Mouse (Mus musculus) hindbrain, embryonic 10.5 days (tissue): ENCODE measurements around the gene Tcfl5. TPM values are rescaled to one million over a fixed set of nuclear protein-coding genes. Genes with fewer than 3 reads are reported as not detected.

Experiments
- DNase-seq: peaks from one replicate; pipeline ENCODE4 v3.0.0-alpha.2; 2017; ENCODE audit warnings: low spot score
- H3K27ac ChIP-seq: fragments of 300-500 bp; sonication (generic); 2 replicates; pipeline ENCODE4 v1.5.1; 2016; ENCODE audit warnings: mild to moderate bottlenecking, moderate library complexity
- H3K27me3 ChIP-seq: fragments of 300-500 bp; sonication (generic); 2 replicates; pipeline ENCODE4 v1.6.1; 2016; ENCODE audit warnings: mild to moderate bottlenecking; ENCODE audit not compliant: poor library complexity, insufficient read depth, severe bottlenecking
- H3K36me3 ChIP-seq: fragments of 300-500 bp; sonication (generic); 2 replicates; pipeline ENCODE4 v1.6.1; 2016; ENCODE audit warnings: mild to moderate bottlenecking, moderate library complexity
- H3K4me1 ChIP-seq: fragments of 300-500 bp; sonication (generic); replicated peaks from 2 replicates; pipeline ENCODE4 v1.6.1; 2016; ENCODE audit warnings: mild to moderate bottlenecking
- H3K4me3 ChIP-seq: fragments of 300-500 bp; sonication (generic); 2 replicates; pipeline ENCODE4 v1.5.1; 2016; ENCODE audit warnings: mild to moderate bottlenecking, moderate library complexity
- H3K9me3 ChIP-seq: fragments of 300-500 bp; sonication (generic); 2 replicates; pipeline ENCODE4 v1.6.1; 2016; ENCODE audit warnings: mild to moderate bottlenecking, moderate library complexity
- WGBS: fragments of 180-500 bp; shearing (Covaris S2); methylation state at CpG from one replicate; pipeline ENCODE4 v1.1.7; 2016; 5-methylcytosine and 5-hydroxymethylcytosine counted together
- polyA plus RNA-seq: library from polyadenylated mRNA; unstranded; fragments of >200 nt; fragmentation: Nextera tagmentation; extraction: Ambion mirVana; gene quantifications from 2 replicates; pipeline ENCODE4 v1.2.1, GENCODE M21; 2016

The Tcfl5 gene
- 0.14 and 0.30 TPM in 2 replicates for polyA plus RNA-seq

- H3K9me3 ChIP-seq = peaks cover 18% of the 10 kb centered on the region
- H3K27me3 ChIP-seq = peaks cover 55% of the 10 kb centered on the region
- H3K27ac ChIP-seq = no peak within 1 kb of the TSS
- WGBS = 3% methylated on average over 55 of the region's 56 CpGs
- peak within 1 kb of the TSS; percentile 48 for H3K4me3 ChIP-seq
- H3K36me3 ChIP-seq = no peaks in the 10 kb centered on the region
- peaks cover 8% of the 10 kb centered on the region for H3K4me1 ChIP-seq
- no peak for DNase-seq
Measured at GRCm38 (mm10) chr2:180642555-180643260, at the start of gene Tcfl5. Gene Tcfl5, minus strand, starts transcription at chr2:180642708.

GRCm38 (mm10) chr2:180689841-180690240, 47.3 kb upstream of the Tcfl5 start:
- Histone ChIP-seq H3K27ac (no peak overlapping the region), H3K4me3 (no peak overlapping the region), H3K9me3 (no peaks in the 10 kb centered on the region), H3K36me3 (peaks cover 65% of the 10 kb centered on the region), H3K27me3 (no peaks in the 10 kb centered on the region), H3K4me1 (peaks cover 17% of the 10 kb centered on the region)
- WGBS = 84% methylated on average over 5 of the region's 5 CpGs
- DNase-seq = no peak

GRCm38 (mm10) chr2:180684031-180684430, 41.5 kb upstream of the Tcfl5 start:
- no peaks in the 10 kb centered on the region for H3K4me1 ChIP-seq
- no peak overlapping the region for H3K4me3 ChIP-seq
- H3K27ac ChIP-seq = no peak overlapping the region
- H3K9me3 ChIP-seq = no peaks in the 10 kb centered on the region
- no peak for DNase-seq
- 91% methylated on average over 4 of the region's 4 CpGs for WGBS
- no peaks in the 10 kb centered on the region for H3K27me3 ChIP-seq
- H3K36me3 ChIP-seq = peaks cover 96% of the 10 kb centered on the region

- Histone ChIP-seq H3K27me3 (no peaks in the 10 kb centered on the region), H3K9me3 (no peaks in the 10 kb centered on the region), H3K27ac (no peak overlapping the region), H3K4me1 (no peaks in the 10 kb centered on the region), H3K36me3 (peaks cover 91% of the 10 kb centered on the region), H3K4me3 (no peak overlapping the region)
- DNase-seq = no peak
- WGBS = 90% methylated on average over 2 of the region's 2 CpGs
Measured at GRCm38 (mm10) chr2:180683524-180683923, 41.0 kb upstream of the Tcfl5 start.

GRCm38 (mm10) chr2:180681225-180681624, 38.7 kb upstream of the Tcfl5 start:
- WGBS = 76% methylated on average over 2 of the region's 2 CpGs
- Histone ChIP-seq H3K4me1 (no peaks in the 10 kb centered on the region), H3K36me3 (peaks cover 76% of the 10 kb centered on the region), H3K27ac (no peak overlapping the region), H3K4me3 (no peak overlapping the region), H3K27me3 (no peaks in the 10 kb centered on the region), H3K9me3 (no peaks in the 10 kb centered on the region)
- DNase-seq = no peak

- Histone ChIP-seq H3K36me3 (peaks cover 72% of the 10 kb centered on the region), H3K27me3 (no peaks in the 10 kb centered on the region), H3K27ac (no peak overlapping the region), H3K4me1 (no peaks in the 10 kb centered on the region), H3K9me3 (no peaks in the 10 kb centered on the region), H3K4me3 (no peak overlapping the region)
- WGBS = 25% methylated on average over 4 of the region's 4 CpGs
- peak; percentile 56 for DNase-seq
Measured at GRCm38 (mm10) chr2:180678609-180679140, 36.2 kb upstream of the Tcfl5 start.

- no peak overlapping the region for H3K4me3 ChIP-seq
- WGBS = 97% methylated on average over 2 of the region's 2 CpGs
- no peak overlapping the region for H3K27ac ChIP-seq
- no peaks in the 10 kb centered on the region for H3K27me3 ChIP-seq
- H3K4me1 ChIP-seq = no peaks in the 10 kb centered on the region
- DNase-seq = no peak
- H3K9me3 ChIP-seq = no peaks in the 10 kb centered on the region
- H3K36me3 ChIP-seq = peaks cover 72% of the 10 kb centered on the region
Measured at GRCm38 (mm10) chr2:180676706-180677105, 34.2 kb upstream of the Tcfl5 start.

- Histone ChIP-seq H3K27me3 (no peaks in the 10 kb centered on the region), H3K4me3 (no peak overlapping the region), H3K4me1 (peaks cover 19% of the 10 kb centered on the region), H3K27ac (no peak overlapping the region), H3K9me3 (no peaks in the 10 kb centered on the region), H3K36me3 (peaks cover 62% of the 10 kb centered on the region)
- no peak for DNase-seq
- 84% methylated on average over 4 of the region's 4 CpGs for WGBS
Measured at GRCm38 (mm10) chr2:180662008-180662407, 19.5 kb upstream of the Tcfl5 start.

- H3K4me3 ChIP-seq = no peak overlapping the region
- peaks cover 20% of the 10 kb centered on the region for H3K4me1 ChIP-seq
- 94% methylated on average over 5 of the region's 5 CpGs for WGBS
- no peak for DNase-seq
- H3K9me3 ChIP-seq = no peaks in the 10 kb centered on the region
- no peak overlapping the region for H3K27ac ChIP-seq
- H3K27me3 ChIP-seq = no peaks in the 10 kb centered on the region
- peaks cover 47% of the 10 kb centered on the region for H3K36me3 ChIP-seq
Measured at GRCm38 (mm10) chr2:180660521-180660920, 18.0 kb upstream of the Tcfl5 start.

GRCm38 (mm10) chr2:180659353-180660150, 17.0 kb upstream of the Tcfl5 start:
- DNase-seq = peak; percentile 44
- H3K36me3 ChIP-seq = peaks cover 37% of the 10 kb centered on the region
- no peaks in the 10 kb centered on the region for H3K27me3 ChIP-seq
- peak overlapping the region; percentile 82 for H3K27ac ChIP-seq
- H3K9me3 ChIP-seq = no peaks in the 10 kb centered on the region
- peak overlapping the region; percentile 43 for H3K4me3 ChIP-seq
- peaks cover 30% of the 10 kb centered on the region for H3K4me1 ChIP-seq
- WGBS = 30% methylated on average over 42 of the region's 42 CpGs

GRCm38 (mm10) chr2:180658381-180658780, 15.9 kb upstream of the Tcfl5 start:
- H3K27me3 ChIP-seq = no peaks in the 10 kb centered on the region
- no peaks in the 10 kb centered on the region for H3K9me3 ChIP-seq
- H3K4me3 ChIP-seq = no peak overlapping the region
- no peak overlapping the region for H3K27ac ChIP-seq
- peaks cover 30% of the 10 kb centered on the region for H3K36me3 ChIP-seq
- 92% methylated on average over 5 of the region's 5 CpGs for WGBS
- H3K4me1 ChIP-seq = peaks cover 30% of the 10 kb centered on the region
- DNase-seq = no peak

- H3K36me3 ChIP-seq = peaks cover 29% of the 10 kb centered on the region
- H3K27me3 ChIP-seq = no peaks in the 10 kb centered on the region
- no peak overlapping the region for H3K4me3 ChIP-seq
- WGBS = 66% methylated on average over 4 of the region's 4 CpGs
- H3K27ac ChIP-seq = no peak overlapping the region
- no peaks in the 10 kb centered on the region for H3K9me3 ChIP-seq
- peaks cover 30% of the 10 kb centered on the region for H3K4me1 ChIP-seq
- DNase-seq = peak; percentile 76
Measured at GRCm38 (mm10) chr2:180657394-180658013, 15.0 kb upstream of the Tcfl5 start.
